Mouse (Mus musculus) kidney, adult 2 months (tissue): ENCODE measurements around the gene Polr2j. TPM values are rescaled to one million over a fixed set of nuclear protein-coding genes. Genes with fewer than 3 reads are reported as not detected.

ENCODE experiments used
- DNase-seq: peaks from one replicate; pipeline ENCODE4 v3.0.0; 2021
- H3K27ac ChIP-seq: fragments of 200-500 bp; 2 replicates; pipeline ENCODE4 v1.5.1; 2012; ENCODE audit warnings: low read depth, low read length, control low read depth, inconsistent platforms; ENCODE audit not compliant: insufficient read depth
- H3K27me3 ChIP-seq: fragments of 200-500 bp; replicated peaks from 2 replicates; pipeline ENCODE4 v1.6.1; 2012; ENCODE audit warnings: mild to moderate bottlenecking, moderate library complexity, low read length, inconsistent platforms; ENCODE audit not compliant: control insufficient read depth, insufficient read depth
- H3K36me3 ChIP-seq: fragments of 200-500 bp; 2 replicates; pipeline ENCODE4 v1.6.1; 2012; ENCODE audit warnings: mild to moderate bottlenecking, moderate library complexity, low read length, inconsistent platforms; ENCODE audit not compliant: control insufficient read depth, insufficient read depth
- H3K4me1 ChIP-seq: fragments of 200-500 bp; 2 replicates; pipeline ENCODE4 v1.6.1; 2011; ENCODE audit warnings: low read length; ENCODE audit not compliant: control insufficient read depth, insufficient read depth
- H3K4me3 ChIP-seq: fragments of 200-500 bp; 2 replicates; pipeline ENCODE4 v1.5.1; 2011; ENCODE audit warnings: mild to moderate bottlenecking, low read depth, low read length, control low read depth; ENCODE audit not compliant: insufficient read depth
- CTCF ChIP-seq: fragments of 200-500 bp; conservative IDR thresholded peaks from 2 replicates; pipeline ENCODE4 v1.5.1; 2011; ENCODE audit warnings: low read depth, mild to moderate bottlenecking, control low read depth, low read length, moderate library complexity, mixed read lengths; ENCODE audit not compliant: insufficient read depth, insufficient read length
- POLR2A ChIP-seq: fragments of 200-500 bp; IDR thresholded peaks from one replicate; pipeline ENCODE4 v1.6.1; 2011; ENCODE audit warnings: low read depth, low read length, control low read depth
- WGBS: fragments of 180-500 bp; shearing (Covaris S2); methylation state at CpG from one replicate; pipeline ENCODE4 v1.1.7; 2018; 5-methylcytosine and 5-hydroxymethylcytosine counted together
- polyA plus RNA-seq: library from polyadenylated mRNA; depleted of rRNA; stranded (reverse); fragments of >200 nt; gene quantifications from 2 replicates; pipeline ENCODE4 v1.2.3, GENCODE M21; 2012

Polr2j gene
- polyA plus RNA-seq, 1 experiment: 103 TPM

GRCm38 (mm10) chr5:136088821-136089575 lies 27.4 kb upstream of the Polr2j start:
- Histone ChIP-seq H3K36me3 (no peaks in the 10 kb centered on the region), H3K4me1 (no peaks in the 10 kb centered on the region), H3K27ac (no peak overlapping the region), H3K4me3 (no peak overlapping the region), H3K27me3 (no peaks in the 10 kb centered on the region)
- peak; percentile 32; the same call in 1 of the 2 replicates for TF ChIP-seq CTCF
- TF ChIP-seq POLR2A: no peak
- 38% methylated on average over 14 of the region's 14 CpGs for WGBS
- DNase-seq: peak; percentile 21

- 62% methylated on average over 5 of the region's 5 CpGs for WGBS
Observed at GRCm38 (mm10) chr5:136091927-136092326, 24.5 kb upstream of the Polr2j start.

GRCm38 (mm10) chr5:136094249-136095010 lies 22.0 kb upstream of the Polr2j start:
- no peak overlapping the region for H3K4me3 ChIP-seq
- H3K27me3 ChIP-seq: no peaks in the 10 kb centered on the region
- TF ChIP-seq CTCF (no peak), POLR2A (no peak)
- DNase-seq: no peak
- WGBS: 50% methylated on average over 8 of the region's 8 CpGs
- 0 out of 2 replicates have a peak, but pooled peaks cover 2% of the 10 kb centered on the region for H3K4me1 ChIP-seq
- H3K27ac ChIP-seq: no peak overlapping the region
- no peaks in the 10 kb centered on the region for H3K36me3 ChIP-seq

More at GRCm38 (mm10) chr5:136091927-136092326, 24.5 kb upstream of the Polr2j start:
- DNase-seq: no peak
- Histone ChIP-seq H3K27me3 (no peaks in the 10 kb centered on the region), H3K4me3 (no peak overlapping the region), H3K36me3 (no peaks in the 10 kb centered on the region), H3K4me1 (no peaks in the 10 kb centered on the region), H3K27ac (no peak overlapping the region)
- TF ChIP-seq POLR2A: no peak
- no peak for TF ChIP-seq CTCF

GRCm38 (mm10) chr5:136095089-136095488 lies 21.3 kb upstream of the Polr2j start:
- DNase-seq: no peak
- 84% methylated on average over 7 of the region's 7 CpGs for WGBS
- TF ChIP-seq POLR2A (no peak), CTCF (no peak)

GRCm38 (mm10) chr5:136098536-136098935 lies 17.9 kb upstream of the Polr2j start:
- no peak for TF ChIP-seq CTCF
- TF ChIP-seq POLR2A: no peak
- no peak overlapping the region for H3K4me3 ChIP-seq
- DNase-seq: peak; percentile 87
- H3K36me3 ChIP-seq: no peaks in the 10 kb centered on the region
- H3K27ac ChIP-seq: peak overlapping the region; percentile 27; the same call in 1 of the 2 replicates
- WGBS: 55% methylated on average over 10 of the region's 10 CpGs
- no peaks in the 10 kb centered on the region for H3K27me3 ChIP-seq
- 0 out of 2 replicates have a peak, but pooled peaks cover 2% of the 10 kb centered on the region for H3K4me1 ChIP-seq

More at GRCm38 (mm10) chr5:136095089-136095488, 21.3 kb upstream of the Polr2j start:
- Histone ChIP-seq H3K4me1 (0 out of 2 replicates have a peak, but pooled peaks cover 2% of the 10 kb centered on the region), H3K27me3 (no peaks in the 10 kb centered on the region), H3K4me3 (no peak overlapping the region), H3K27ac (no peak overlapping the region), H3K36me3 (no peaks in the 10 kb centered on the region)

- Histone ChIP-seq H3K4me3 (peak overlapping the region; percentile 23; the same call in 1 of the 2 replicates), H3K27me3 (no peaks in the 10 kb centered on the region), H3K27ac (no peak overlapping the region), H3K36me3 (no peaks in the 10 kb centered on the region), H3K4me1 (0 out of 2 replicates have a peak, but pooled peaks cover 2% of the 10 kb centered on the region)
- DNase-seq: peak; percentile 72
- no peak for TF ChIP-seq POLR2A
- peak; percentile 93 for TF ChIP-seq CTCF
- WGBS: 15% methylated on average over 41 of the region's 41 CpGs
Observed at GRCm38 (mm10) chr5:136102099-136102820, 14.2 kb upstream of the Polr2j start.
